Mouse (Mus musculus) brain, embryonic 14.5 days (tissue): ENCODE measurements around the gene Kctd21.

ENCODE experiments used
- CTCF ChIP-seq: fragments of 200-500 bp; IDR thresholded peaks from 2 replicates; pipeline ENCODE4 v1.5.1; 2012; ENCODE audit warnings: inconsistent platforms, mild to moderate bottlenecking, moderate library complexity, borderline replicate concordance; ENCODE audit not compliant: insufficient read depth, insufficient read length; ENCODE audit errors: extremely low read depth
- POLR2A ChIP-seq: fragments of 200-500 bp; IDR thresholded peaks from 2 replicates; pipeline ENCODE4 v1.6.1; 2012; ENCODE audit warnings: mild to moderate bottlenecking, inconsistent platforms, borderline replicate concordance; ENCODE audit not compliant: poor library complexity, insufficient read depth, insufficient read length, severe bottlenecking; ENCODE audit errors: extremely low read depth

DNA sequence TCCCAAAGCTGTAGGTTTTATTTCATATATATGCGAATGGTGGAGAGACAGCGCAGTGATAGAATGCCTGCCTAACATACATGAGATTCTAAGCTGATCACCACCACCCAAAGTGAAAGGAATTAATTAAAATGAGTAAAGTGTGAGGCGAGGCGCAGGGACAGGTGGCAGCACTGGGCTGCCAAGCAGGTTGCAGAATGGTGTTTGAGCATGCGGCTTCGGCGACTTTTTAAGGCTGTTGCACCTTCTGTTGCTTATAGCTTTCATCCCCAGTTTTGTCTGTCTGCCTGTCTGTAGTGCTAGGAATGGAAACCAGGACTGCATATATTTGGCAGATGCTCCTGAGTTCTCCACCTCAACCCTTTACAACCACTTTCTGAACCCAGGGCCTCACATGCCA lies 7.5 kb downstream of the Kctd21 start:
- no peak for TF ChIP-seq CTCF
- TF ChIP-seq POLR2A, result no peak
